Mouse (Mus musculus) MEL (cell line): ENCODE measurements around the gene Fbxo36.

Experiments
- CTCF ChIP-seq, 3 experiments: IDR thresholded peaks in 2 of 3; conservative IDR thresholded peaks in 1 of 3; 2 replicates each; pipeline ENCODE4 v1.5.1; 2011 to 2012; ENCODE audit warnings: low read length in 3 of 3, low read depth in 2 of 3, mild to moderate bottlenecking in 2 of 3, improper control_type of control experiment in 1 of 3, inconsistent platforms in 1 of 3, mixed read lengths in 1 of 3, moderate library complexity in 1 of 3; ENCODE audit not compliant: control insufficient read depth in 1 of 3, insufficient read depth in 1 of 3, poor library complexity in 1 of 3, severe bottlenecking in 1 of 3
- GABPA ChIP-seq: IDR thresholded peaks from 2 replicates; pipeline ENCODE4 v1.6.1; 2012; ENCODE audit warnings: low read depth, mild to moderate bottlenecking, inconsistent platforms, low read length, improper control_type of control experiment, moderate library complexity
- GATA1 ChIP-seq: IDR thresholded peaks from 2 replicates; pipeline ENCODE4 v1.6.1; 2011; ENCODE audit warnings: low read depth, low read length, improper control_type of control experiment
- MEF2A ChIP-seq: IDR thresholded peaks from 2 replicates; pipeline ENCODE4 v1.6.1; 2014; ENCODE audit warnings: low read depth, mild to moderate bottlenecking, inconsistent platforms, low read length, improper control_type of control experiment; ENCODE audit not compliant: poor library complexity, insufficient replicate concordance, severe bottlenecking; ENCODE audit errors: extremely low read depth
- POLR2A ChIP-seq, 2 experiments: IDR thresholded peaks; 2 replicates each; pipeline ENCODE4 v1.6.1; 2011 to 2012; ENCODE audit warnings: low read length in 2 of 2, mild to moderate bottlenecking in 2 of 2, control low read depth in 1 of 2, improper control_type of control experiment in 1 of 2, low read depth in 1 of 2, moderate library complexity in 1 of 2; ENCODE audit not compliant: control insufficient read depth in 1 of 2, insufficient read depth in 1 of 2, poor library complexity in 1 of 2
- TCF12 ChIP-seq: IDR thresholded peaks from 2 replicates; pipeline ENCODE4 v1.6.1; 2014; ENCODE audit warnings: low read depth, mild to moderate bottlenecking, inconsistent platforms, low read length, improper control_type of control experiment, moderate library complexity

DNA sequence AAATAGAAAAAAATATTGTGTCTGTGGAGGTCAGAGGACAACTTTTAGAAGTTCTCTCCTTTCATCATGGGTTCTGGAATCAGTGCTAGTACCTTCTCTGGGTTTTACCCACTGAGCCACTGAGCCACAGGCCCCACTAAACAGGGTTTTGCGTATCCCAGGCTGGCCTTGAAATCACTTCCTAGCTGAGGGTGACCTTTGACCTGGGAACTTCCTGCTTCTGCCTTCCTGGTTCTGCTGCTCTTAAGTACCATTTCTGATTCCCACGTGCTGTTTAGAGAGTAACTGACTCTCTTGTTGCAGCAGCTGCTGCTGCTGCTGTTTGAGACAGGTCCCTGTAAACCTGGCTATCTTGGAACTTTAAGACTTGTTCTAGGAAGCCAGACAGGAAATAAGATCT, 25.0 kb downstream of the Fbxo36 start:
- TF ChIP-seq CTCF (IDR thresholded peaks at IDR 0.05 in 2 of 3, conservative IDR thresholded peaks at IDR 0.05 in 1 of 3; ENCODE audit: control insufficient read depth in 1 of 3, insufficient read depth in 1 of 3, low read depth in 2 of 3, low read length in 3 of 3, poor library complexity in 1 of 3, severe bottlenecking in 1 of 3) (no peak), GABPA (no peak), POLR2A (IDR thresholded peaks at IDR 0.05; ENCODE audit: control insufficient read depth in 1 of 2, insufficient read depth in 1 of 2, low read depth in 1 of 2, low read length in 2 of 2, poor library complexity in 1 of 2) (no peak), MEF2A (no peak), TCF12 (no peak), GATA1 (no peak)
